Mouse (Mus musculus) C2C12 (cell line): ENCODE measurements around the gene Pdzd2. TPM values are rescaled to one million over a fixed set of nuclear protein-coding genes. Genes with fewer than 3 reads are reported as not detected.

Experiments used
- H3K27me3 ChIP-seq: one replicate; pipeline ENCODE4 v1.6.1; 2011; ENCODE audit not compliant: control insufficient read depth, insufficient read depth, insufficient read length
- H3K36me3 ChIP-seq: one replicate; pipeline ENCODE4 v1.6.1; 2011; ENCODE audit not compliant: control insufficient read depth, insufficient read depth
- H3K4me3 ChIP-seq: one replicate; pipeline ENCODE4 v1.5.1; 2011; ENCODE audit warnings: mild to moderate bottlenecking, control low read depth; ENCODE audit not compliant: poor library complexity, insufficient read depth, severe bottlenecking
- H3K79me2 ChIP-seq: one replicate; pipeline ENCODE4 v1.6.1; 2011; ENCODE audit not compliant: control insufficient read depth, insufficient read depth
- H3K79me3 ChIP-seq: one replicate; pipeline ENCODE4 v1.6.1; 2011; ENCODE audit warnings: low read depth, control low read depth
- H3ac ChIP-seq: one replicate; pipeline ENCODE3; 2011; ENCODE audit warnings: low read depth; ENCODE audit not compliant: control insufficient read depth, insufficient read length
- CEBPB ChIP-seq: IDR thresholded peaks from one replicate; pipeline ENCODE4 v1.6.1; 2011; ENCODE audit warnings: low read depth, mild to moderate bottlenecking, control low read depth, moderate library complexity
- CTCF ChIP-seq: IDR thresholded peaks from one replicate; pipeline ENCODE4 v1.5.1; 2011; ENCODE audit not compliant: control insufficient read depth, insufficient read depth, insufficient read length
- FOSL1 ChIP-seq: IDR thresholded peaks from one replicate; pipeline ENCODE4 v1.8.0; 2011; ENCODE audit warnings: mild to moderate bottlenecking, low read length; ENCODE audit not compliant: poor library complexity, insufficient read depth, severe bottlenecking
- MAX ChIP-seq: IDR thresholded peaks from one replicate; pipeline ENCODE4 v1.6.1; 2011; ENCODE audit warnings: mild to moderate bottlenecking, control low read depth
- MYOD1 ChIP-seq: IDR thresholded peaks from one replicate; pipeline ENCODE4 v1.6.1; 2011; ENCODE audit warnings: low read depth; ENCODE audit not compliant: control insufficient read depth, insufficient read length
- MYOG ChIP-seq: IDR thresholded peaks from one replicate; pipeline ENCODE4 v1.6.1; 2011; ENCODE audit not compliant: control insufficient read depth, insufficient read length; ENCODE audit errors: extremely low read depth
- USF1 ChIP-seq: IDR thresholded peaks from one replicate; pipeline ENCODE4 v1.6.1; 2011; ENCODE audit warnings: low read depth, mild to moderate bottlenecking, control low read depth, moderate library complexity
- microRNA-seq: library from miRNA; unstranded; fragments of <30 nt; microRNA quantifications from one replicate; pipeline ENCODE4, GENCODE M21; 2019; ENCODE audit warnings: borderline microRNAs expressed
- polyA plus RNA-seq: library from polyadenylated mRNA; unstranded; fragments of >200 nt; fragmentation: generic; extraction: Trizol; gene quantifications from one replicate; pipeline ENCODE4 v1.2.1, GENCODE M21; 2012; ENCODE audit warnings: missing spikeins

Pdzd2 gene
- polyA plus RNA-seq, 1 experiment, result 0.01 TPM

DNA sequence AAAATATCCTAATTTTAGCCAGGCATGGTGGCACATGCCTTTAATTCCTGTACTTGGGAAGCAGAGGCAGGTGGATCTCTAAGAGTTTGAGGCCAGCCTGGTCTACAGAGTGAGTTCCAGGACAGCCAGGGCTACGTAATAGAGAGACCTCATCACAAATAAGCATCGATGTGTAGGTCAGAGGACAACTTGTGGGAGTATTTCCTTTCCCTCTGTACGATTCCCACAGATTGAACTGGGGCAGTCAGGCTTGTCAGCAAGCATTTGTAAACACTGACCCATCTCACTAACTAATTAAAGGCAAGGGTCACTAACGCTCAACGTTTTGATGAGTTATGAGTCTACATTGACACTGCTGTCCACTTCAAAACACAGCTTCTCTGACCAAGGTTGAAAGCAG is 425.1 kb downstream of the Pdzd2 start:
- H3K4me3 ChIP-seq, result no peak overlapping the region
- no peaks in the 10 kb centered on the region for H3K79me3 ChIP-seq
- no peaks in the 10 kb centered on the region for H3K27me3 ChIP-seq
- no peaks in the 10 kb centered on the region for H3K79me2 ChIP-seq
- TF ChIP-seq CEBPB (no peak), MAX (no peak), FOSL1 (no peak), USF1 (no peak), MYOG (no peak), MYOD1 (no peak), CTCF (no peak)
- H3K36me3 ChIP-seq, result no peaks in the 10 kb centered on the region
- H3ac ChIP-seq, result no peak overlapping the region

DNA sequence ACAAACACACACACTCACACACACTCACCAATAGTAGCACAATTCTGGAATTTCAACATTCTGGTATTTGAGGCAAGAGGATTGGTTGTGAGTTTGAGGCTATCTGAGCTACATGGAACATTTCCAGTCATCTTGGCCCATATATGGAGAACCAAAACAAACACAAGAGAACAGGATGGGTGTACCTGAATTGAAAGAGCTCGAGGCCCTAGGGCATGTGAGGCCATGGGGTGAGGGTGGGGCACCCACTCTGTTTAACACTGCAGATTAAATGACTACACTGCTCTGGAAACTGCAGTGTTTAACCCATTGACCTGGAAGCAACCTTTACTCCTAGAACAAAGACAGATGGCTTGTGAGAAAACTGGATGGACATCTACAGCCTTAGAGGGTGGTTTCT is 426.5 kb downstream of the Pdzd2 start:
- H3ac ChIP-seq, result no peak overlapping the region
- TF ChIP-seq MAX (no peak), CEBPB (no peak), MYOG (no peak), CTCF (no peak), FOSL1 (no peak), MYOD1 (no peak), USF1 (no peak)
- no peaks in the 10 kb centered on the region for H3K36me3 ChIP-seq
- H3K79me3 ChIP-seq, result no peaks in the 10 kb centered on the region
- H3K79me2 ChIP-seq, result no peaks in the 10 kb centered on the region
- no peaks in the 10 kb centered on the region for H3K27me3 ChIP-seq
- no peak overlapping the region for H3K4me3 ChIP-seq

DNA sequence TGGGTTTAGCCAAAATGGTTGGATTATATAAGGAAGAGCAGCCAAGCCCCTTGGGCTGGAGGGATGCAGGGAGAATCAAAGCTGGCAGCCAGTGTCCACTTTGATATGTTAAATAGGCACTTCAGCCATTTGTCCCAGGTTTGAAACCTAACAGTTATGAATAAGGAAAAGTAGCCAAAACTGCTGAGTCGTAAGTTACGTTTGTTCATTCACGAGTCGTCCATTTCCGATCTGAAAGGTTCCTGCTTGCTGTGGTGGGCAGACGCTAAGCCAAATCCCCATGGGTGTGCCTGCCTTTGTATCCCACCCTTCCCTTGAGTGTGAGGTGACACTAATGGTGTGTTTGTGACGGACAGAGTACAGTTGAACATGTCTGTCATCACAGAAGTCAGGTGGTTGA is 428.3 kb downstream of the Pdzd2 start:
- H3K36me3 ChIP-seq, result no peaks in the 10 kb centered on the region
- H3ac ChIP-seq, result no peak overlapping the region
- TF ChIP-seq FOSL1 (no peak), MYOD1 (no peak), CTCF (no peak), MAX (no peak), CEBPB (no peak), MYOG (no peak)
- H3K79me2 ChIP-seq, result no peaks in the 10 kb centered on the region
- no peaks in the 10 kb centered on the region for H3K27me3 ChIP-seq
- H3K79me3 ChIP-seq, result no peaks in the 10 kb centered on the region
- H3K4me3 ChIP-seq, result no peak overlapping the region

DNA sequence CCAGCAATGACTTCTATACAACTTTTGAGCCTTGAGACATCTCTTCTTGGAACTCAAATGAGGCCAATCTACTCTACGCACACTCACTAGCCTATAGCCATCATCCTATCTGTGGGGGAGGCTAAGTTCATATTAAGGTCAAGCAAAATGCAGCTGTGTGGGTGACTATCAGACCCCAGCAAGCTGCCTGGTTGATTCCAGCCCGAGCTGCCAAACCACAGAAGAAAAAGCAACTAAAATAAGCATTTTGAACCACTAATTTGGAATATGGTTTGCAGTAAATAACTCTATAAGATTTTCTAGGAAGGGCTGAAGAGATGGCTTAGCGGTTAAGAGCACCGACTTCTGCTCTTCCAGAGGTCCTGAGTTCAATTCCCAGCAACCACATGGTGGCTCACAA is 429.0 kb downstream of the Pdzd2 start:
- H3K4me3 ChIP-seq, result no peak overlapping the region
- TF ChIP-seq CTCF, result no peak
- TF ChIP-seq CEBPB, result no peak
- no peak for TF ChIP-seq MYOG
- no peak for TF ChIP-seq USF1
- no peak for TF ChIP-seq MYOD1
- TF ChIP-seq MAX, result no peak
- TF ChIP-seq FOSL1, result no peak
- H3ac ChIP-seq, result no peak overlapping the region
- no peaks in the 10 kb centered on the region for H3K36me3 ChIP-seq
- H3K79me2 ChIP-seq, result no peaks in the 10 kb centered on the region
- H3K27me3 ChIP-seq, result no peaks in the 10 kb centered on the region
- H3K79me3 ChIP-seq, result no peaks in the 10 kb centered on the region

Small RNA genes within 50 kb of the gene (microRNA-seq; reads per million reads assigned to microRNA genes)
- not detected for gene Gm24135
- not detected for gene Gm24302

Other genes with a start within 250 kb of the Pdzd2 start
- 7.5 TPM for gene 6030458C11Rik, start 84.7 kb upstream of the Pdzd2 start, polyA plus RNA-seq
- 42.0 TPM for gene Drosha, start 84.9 kb upstream of the Pdzd2 start, polyA plus RNA-seq